Mouse (Mus musculus): ENCODE results near the gene Mast2.

The Mast2 gene

DNA sequence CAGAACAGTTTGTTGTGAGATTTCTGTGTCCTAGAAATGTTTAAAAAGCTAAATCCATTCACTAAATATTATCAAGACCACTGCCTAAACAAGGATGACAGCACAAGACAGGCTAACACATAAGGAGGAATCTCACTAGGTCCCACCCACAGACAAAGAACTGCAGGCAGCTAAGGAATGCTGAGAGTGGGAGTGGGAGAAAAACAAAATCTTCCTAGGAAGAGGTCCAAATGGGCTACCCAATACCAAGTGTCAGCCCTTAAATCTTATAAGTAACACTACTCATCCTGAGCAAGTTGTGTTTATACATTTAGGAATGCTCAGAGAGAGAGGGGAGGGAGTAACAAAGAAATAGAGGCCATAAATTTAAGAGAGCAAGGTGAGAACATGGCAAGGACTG is 52.6 kb downstream of the Mast2 start:
- no peak for DNase-seq (ENCODE audit: low read depth in 2 of 2, low spot score in 2 of 2)

DNA sequence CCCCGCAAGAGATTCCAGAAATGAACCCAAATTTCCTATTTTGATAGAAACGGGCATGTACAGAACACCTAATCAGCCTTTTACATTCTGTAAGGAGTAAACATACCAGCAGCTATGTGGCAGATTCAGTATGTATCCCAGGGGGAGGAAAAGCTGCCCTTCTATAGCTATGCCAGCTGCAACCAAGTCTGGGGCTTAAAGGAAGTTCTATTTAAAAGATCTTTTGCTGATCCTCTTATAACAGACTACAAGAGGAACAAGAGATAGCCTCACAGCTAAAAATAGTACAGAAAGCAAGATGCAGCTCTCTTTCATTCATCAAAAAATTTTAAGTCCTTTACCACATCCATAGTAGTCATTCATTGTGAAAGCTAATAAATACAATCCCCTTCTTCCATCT is 57.3 kb downstream of the Mast2 start:
- no peak for DNase-seq (ENCODE audit: low read depth in 2 of 2, low spot score in 2 of 2)

DNA sequence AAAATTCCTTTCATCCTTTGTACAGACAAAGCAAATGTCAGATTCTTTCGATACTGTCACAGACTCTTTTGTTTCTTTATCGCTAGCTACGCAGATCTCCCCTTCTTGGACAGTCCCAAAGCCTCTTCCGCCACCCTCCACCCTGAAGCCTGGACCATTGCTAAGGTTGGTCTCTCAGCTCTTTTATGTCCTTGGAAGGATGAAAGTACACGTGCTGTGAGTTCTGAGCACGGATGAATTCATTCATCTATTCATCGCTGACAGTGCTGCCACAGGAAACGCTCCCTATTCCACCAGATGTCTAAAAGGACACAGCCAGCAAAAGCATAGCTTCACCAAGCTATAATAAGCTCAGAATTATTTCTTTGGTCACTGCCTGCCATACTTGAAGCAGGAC is 58.0 kb downstream of the Mast2 start:
- no peak for DNase-seq (ENCODE audit: low read depth in 2 of 2, low spot score in 2 of 2)

DNA sequence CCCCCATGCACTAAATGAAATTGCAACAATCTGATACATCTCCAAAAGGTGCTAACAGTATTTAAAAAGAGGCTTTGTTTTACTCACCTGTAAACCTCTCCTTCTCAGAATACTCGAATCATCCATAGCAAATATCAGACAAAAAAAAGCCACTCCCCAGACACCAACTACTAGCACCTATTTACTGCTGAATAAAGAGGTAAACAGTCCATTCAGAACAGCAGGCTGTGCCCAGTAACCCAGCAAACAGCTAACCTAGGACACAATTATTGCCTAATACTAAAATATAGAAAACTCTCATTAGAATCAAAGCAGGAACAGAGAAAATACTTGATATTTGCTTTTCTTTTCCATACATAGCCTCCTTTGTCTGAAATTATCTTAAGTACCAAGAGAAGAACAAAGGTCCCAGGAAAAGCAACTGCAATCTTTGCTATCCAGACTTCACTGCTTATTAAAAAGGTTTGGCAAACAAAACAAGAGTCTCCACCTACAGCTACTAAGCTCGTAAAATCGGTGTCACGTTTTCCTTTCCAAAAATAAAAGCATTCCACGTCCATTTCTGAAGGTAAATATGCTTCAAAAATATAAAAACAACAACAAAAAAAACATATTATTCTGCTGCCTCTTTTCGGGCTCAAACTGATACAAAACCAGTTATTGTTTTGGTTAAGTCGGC is 58.6 kb downstream of the Mast2 start:
- DNase-seq (ENCODE audit: low read depth in 2 of 2, low spot score in 2 of 2): no peak

DNA sequence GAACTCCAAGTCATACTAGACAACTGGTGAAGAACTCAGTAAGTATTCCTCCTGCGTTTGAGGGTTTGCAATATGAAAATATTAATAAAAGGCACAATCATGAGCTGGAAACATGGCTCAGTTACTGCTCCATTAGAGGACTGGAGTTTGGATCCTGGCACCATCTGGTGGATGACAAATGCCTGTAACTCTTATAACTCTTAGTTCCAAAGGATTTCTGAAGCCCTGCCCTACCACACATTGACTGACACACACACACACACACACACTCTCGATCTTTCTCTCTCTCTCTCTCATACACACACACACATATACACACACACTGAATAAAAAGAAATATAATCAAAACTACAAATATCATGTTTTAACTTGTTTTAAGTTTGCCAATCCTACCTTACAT is 60.1 kb downstream of the Mast2 start:
- DNase-seq (ENCODE audit: low read depth in 2 of 2, low spot score in 2 of 2): no peak

DNA sequence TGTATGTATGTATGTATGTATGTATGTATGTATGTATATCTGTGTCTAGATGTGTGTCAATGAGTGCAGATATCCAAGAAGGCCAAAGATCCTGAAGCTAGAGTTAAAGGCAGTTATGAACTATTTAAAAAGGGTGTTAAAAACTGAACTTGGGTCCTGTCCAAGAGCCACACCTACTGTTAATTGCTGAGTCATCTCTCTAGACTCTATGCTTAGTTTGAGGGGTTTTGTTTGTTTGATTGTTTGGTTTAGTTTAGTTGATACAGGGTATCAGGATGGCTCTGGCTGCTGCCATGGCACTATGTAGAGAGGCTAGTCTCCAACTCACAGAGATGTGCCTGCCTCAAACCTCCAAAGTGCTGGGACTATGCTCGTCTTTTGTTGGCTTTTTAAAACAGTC is 61.3 kb downstream of the Mast2 start:
- DNase-seq (ENCODE audit: low read depth in 2 of 2, low spot score in 2 of 2): no peak

DNA sequence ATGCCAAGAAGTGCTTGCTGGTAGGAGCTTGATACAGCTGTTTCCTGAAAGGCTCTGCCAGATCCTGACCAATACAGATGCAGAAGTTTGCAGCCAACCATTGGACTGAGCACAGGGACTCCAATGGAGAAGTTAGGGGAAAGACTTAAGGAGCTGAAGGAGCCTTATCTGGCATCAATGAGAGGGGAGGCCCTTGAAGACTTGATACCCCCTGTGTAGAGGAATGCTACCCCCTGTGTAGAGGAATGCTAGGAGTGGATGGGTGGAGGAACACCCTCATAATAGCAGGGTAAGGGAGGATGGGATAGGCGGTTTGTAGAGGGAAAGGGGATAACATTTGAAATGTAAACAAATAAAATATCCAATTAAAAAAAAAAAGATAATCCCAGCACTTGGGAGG is 65.9 kb downstream of the Mast2 start:
- no peak for DNase-seq (ENCODE audit: low read depth in 2 of 2, low spot score in 2 of 2)

DNA sequence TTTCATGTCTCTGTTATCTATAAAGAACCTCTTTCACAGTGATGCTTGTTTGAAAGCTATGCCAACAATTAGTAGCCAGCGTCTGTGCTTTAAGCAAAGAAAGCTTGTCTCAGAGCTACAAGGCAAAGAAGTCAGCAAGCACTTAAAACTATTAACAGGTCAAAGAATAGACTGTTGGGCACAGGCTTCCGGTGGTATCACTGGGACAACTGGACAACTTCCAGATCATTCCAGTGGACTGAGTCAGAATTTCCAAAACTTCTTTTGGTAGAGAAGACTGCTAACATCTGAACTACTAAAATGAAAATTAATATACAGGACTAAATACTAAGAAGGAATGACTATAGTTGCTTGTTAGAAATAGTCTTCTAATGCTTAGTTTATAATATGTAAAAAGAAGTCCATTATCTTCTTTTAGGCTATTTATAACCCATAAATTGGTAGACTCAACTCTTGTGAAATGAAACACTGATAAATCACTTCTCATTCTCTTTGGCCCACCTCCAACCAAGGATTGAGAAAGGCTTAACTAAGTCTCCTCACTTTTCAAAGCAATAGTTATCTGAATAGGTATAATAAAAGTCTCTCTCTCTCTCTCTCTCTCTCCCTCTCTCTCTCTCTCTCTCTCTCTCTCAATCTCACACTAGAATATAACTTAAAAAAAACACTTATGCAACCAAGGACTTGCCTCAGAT is 85.9 kb downstream of the Mast2 start:
- DNase-seq (ENCODE audit: low read depth in 2 of 2, low spot score in 2 of 2): no peak

DNA sequence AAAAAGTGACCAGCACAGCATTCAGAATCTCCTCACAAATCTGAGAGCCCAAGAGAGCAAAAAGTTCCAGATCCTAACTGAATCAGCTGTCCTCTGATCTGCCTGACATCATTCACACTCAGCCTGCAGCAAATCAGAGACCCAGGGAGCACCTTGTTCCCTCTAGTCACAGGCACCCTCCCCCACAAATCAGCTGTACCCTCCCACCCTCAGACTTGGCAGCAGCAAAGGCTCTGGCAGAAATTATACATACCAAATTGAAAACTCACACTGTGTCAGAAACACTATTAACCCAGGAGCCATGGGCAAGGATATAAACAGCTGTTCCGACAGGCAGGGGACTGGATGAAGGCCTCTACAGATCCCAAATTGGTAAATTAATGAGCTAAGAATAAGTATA is 92.3 kb downstream of the Mast2 start:
- DNase-seq (ENCODE audit: low read depth in 2 of 2, low spot score in 2 of 2): no peak

DNA sequence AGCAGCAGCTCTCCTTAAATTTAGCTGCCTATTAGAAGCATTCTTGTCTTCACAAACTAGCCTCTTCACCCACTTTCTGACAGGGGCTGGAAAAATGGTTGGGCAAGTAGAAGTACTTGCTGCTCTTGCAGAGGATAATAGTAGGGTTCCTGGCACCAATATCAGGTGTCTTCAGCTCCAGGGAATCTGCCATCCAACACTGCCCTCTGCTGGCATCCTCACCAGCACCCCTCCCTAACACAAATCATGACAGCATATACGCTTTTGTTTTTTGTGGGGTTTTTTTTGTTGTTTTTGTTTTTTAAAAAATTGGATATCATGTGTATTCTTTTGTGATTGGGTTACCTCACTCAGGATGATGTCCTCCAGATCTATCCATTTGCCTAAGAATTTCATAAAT is 105.9 kb downstream of the Mast2 start:
- DNase-seq (ENCODE audit: low read depth in 2 of 2, low spot score in 2 of 2): peak in 1 of 2 experiments; percentile 3

DNA sequence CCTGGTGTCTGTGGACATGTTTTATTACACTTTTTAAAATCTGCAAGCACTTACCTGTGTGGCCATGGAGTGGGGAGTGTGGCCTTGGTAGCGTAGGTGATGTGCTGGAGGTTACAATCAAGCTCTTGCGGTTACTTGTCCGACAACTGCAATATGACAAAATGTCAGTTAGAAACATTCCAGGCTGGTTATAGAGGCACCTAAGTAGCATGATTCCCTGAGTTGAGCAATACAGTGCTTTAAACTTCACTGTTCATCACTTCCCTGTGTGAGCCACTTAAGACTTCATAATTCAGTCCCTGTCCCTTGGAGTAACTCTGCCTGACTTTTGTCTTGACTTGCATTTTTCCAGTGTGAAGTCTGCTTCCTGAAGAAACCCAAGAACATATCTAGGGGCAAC is 111.1 kb downstream of the Mast2 start:
- no peak for DNase-seq (ENCODE audit: low read depth in 2 of 2, low spot score in 2 of 2)

DNA sequence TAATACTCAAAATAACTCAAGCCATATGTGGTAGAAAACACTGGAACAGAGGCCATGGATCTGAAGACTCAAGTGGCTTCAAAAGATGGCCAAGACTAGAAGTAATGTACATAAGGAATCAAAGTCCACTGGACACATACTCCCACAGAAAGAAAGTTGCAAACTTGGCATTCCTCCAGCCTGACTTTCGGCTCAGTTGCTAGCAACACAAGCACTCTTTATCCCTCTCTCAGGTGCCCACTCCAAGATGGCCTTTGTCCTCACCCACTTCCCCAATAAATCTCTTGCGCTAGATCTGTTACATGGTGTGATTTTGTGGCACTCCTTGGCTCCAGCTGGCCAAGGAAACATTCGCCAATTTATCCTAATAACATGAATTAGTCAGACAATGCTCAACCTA is 111.5 kb downstream of the Mast2 start:
- DNase-seq (ENCODE audit: low read depth in 2 of 2, low spot score in 2 of 2): no peak

DNA sequence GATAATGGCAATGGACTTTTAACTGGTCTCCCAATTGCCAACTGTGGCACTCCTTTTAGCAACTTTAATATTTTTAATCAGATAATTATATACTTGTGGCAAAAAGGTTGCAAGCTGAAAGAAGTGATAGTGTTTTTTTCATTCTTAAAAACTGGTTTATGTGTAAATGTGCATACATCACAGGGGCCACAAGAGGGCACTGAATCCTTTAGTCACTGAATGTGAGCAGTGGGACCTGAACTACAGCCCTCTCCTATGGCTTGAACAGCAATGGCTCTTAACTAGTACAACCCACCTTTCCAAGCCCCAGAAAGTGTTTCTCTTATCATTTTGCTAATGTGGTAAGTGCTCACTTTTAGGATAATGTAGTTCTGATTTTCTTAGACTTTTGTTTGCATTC is 121.9 kb downstream of the Mast2 start:
- peak in 1 of 2 experiments; percentile 14 for DNase-seq (ENCODE audit: low read depth in 2 of 2, low spot score in 2 of 2)

DNA sequence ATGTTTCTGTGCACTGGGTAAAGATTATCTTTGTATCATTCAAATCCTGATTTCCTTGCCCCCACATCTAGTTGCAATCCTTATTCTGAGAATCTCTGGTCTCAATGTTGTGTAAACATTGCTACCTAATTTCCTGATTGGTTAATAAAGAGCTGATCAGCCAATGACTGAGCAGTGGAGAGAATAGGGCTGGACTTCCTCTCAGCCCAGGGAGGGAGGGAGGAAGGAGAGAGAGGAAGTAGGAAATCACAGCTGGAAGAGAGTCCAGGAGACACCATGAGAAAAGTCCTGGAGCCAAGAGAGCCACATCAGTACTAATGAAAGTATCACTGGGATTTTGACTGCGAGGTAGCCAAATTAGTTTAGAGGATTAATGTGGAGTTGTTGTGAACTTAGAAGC is 127.7 kb downstream of the Mast2 start:
- DNase-seq (ENCODE audit: low read depth in 2 of 2, low spot score in 2 of 2): no peak

DNA sequence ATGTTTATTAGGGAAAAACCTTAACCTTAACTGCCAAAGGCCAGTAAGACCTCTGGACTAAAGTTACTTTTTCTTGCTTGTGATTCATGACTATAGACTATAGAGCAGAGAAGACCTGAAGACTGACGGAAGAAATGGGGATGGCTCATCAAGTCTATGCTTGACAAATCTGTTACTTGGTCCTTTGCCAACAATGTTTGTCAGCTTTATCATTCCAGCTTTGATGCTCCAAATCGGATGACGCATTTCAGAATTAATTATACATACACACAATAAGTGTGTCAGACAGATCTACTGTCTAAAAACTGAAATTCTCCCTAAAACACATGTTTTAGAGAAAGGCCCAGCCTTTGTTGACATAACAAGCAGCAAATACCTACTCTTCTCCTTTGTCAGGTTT is 134.7 kb downstream of the Mast2 start:
- no peak for DNase-seq (ENCODE audit: low read depth in 2 of 2, low spot score in 2 of 2)

DNA sequence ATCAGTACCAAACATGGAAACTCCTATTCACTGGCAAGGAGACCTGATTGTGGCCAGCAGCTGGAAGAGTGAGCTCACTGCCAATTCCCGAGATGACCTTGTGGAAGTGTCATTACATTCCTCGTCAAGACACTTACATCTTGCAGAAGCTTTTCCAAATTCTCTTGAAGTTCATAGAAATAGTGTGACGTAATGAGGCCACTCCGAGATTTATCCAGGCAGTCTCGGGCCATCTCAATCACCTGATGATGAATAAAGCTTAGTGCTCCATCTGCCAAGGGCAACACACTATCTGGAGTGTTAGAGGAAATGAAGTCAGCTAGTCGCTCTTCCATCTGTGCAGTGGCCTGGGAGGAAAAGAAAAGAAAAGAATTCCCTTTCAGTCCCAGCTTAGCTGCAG is 141.9 kb downstream of the Mast2 start:
- DNase-seq (ENCODE audit: low read depth in 2 of 2, low spot score in 2 of 2): no peak

DNA sequence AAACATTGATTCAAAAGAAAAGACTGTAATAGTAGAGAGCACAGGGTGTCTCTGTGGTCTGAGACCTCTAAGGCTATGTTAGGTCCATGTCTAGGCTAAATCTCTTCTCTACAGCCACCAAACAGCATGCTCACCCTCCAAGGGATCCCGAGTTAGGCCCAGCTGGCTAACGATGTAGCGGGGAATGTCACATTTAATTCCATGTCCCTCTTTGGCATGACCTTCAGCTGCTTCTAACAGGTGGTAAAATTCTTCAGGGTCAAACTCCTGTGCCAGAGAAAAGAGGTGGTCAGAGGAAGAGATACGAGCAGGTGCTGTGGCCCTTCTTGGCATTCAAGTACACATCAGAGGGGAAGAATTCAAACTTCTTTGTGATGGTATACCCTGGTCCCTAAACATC is 146.4 kb downstream of the Mast2 start:
- no peak for DNase-seq (ENCODE audit: low read depth in 2 of 2, low spot score in 2 of 2)

DNA sequence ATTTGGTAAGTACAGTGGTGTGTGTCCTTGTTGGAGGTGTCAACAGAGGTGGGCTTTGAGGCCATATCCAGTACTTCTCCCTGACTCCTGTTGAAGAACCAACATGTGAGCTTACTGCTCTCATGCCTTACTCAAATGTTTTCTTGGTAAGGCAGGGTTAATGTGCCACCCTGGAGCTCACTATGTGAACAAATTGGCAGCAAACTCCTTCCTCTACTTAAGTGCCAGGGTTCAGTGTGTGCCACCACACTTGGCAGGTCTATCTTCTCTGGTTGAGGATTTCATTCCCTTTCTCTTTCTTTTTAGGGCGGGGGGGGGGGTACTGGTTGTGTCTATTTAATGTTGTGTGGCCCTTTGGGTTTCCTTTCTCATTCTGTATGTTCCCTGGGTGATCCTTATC is 159.4 kb downstream of the Mast2 start:
- DNase-seq (ENCODE audit: low read depth in 2 of 2, low spot score in 2 of 2): no peak

DNA sequence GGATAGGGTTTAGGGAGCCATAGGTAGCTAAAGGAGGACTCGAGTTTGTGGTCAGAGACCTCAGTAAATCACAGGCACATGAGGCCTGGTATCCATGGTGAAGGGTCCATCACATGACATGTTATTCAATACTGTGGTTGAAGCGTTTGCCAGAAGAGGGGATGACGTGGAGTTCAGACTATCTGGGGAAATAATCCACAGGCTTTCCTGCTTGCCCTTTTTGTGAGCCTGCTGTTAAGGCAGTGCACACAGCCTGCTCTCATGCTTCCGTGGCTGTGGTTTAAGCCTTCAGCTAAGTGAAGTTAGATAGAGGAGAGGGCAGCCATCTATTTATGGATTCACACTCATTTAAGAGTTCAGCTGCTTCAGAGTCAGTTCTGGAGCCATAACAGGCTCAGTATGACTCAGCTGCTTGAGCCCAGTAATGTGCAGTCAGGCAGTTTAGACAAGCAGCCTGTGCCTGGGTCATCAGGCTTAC is 163.1 kb downstream of the Mast2 start:
- no peak for DNase-seq (ENCODE audit: low read depth in 2 of 2, low spot score in 2 of 2)

DNA sequence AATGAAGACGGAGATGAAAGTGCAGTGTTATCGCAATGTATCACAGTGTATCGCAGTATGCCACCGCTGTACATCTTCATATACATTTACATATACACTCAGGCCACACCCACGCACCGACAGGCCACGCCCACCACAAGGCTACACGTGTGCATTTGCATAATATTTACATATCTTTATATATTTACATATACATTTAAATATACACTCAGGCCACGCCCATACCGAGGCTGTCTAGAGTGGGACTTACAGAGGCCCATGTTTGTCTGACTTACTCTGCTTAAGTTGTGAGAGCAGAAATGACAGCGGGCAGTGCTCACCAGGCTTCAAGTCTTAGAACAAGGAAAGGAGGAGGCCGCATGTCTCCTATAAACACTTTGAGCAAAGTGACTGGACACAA is 170.7 kb downstream of the Mast2 start:
- no peak for DNase-seq (ENCODE audit: low read depth in 2 of 2, low spot score in 2 of 2)

DNA sequence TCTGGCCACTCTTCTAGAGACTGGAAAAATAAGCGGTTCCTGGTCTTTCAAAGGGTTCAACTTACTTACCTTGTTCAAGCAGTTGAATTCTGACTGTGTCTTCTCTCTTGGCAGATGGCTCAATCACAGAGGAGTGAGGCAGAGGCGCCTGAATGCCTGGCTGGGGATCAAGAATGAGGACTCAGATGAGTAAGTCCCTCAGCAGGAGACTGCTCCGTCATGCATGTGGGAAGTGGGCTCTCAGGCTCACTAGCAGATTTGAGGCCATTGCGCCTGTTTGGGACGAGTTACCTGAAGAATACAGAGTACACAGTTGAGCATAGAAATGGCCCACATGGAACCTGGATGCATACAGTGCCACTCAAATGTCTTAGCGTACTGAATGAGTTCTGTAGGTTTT is 172.4 kb downstream of the Mast2 start:
- DNase-seq (ENCODE audit: low read depth in 2 of 2, low spot score in 2 of 2): no peak

DNA sequence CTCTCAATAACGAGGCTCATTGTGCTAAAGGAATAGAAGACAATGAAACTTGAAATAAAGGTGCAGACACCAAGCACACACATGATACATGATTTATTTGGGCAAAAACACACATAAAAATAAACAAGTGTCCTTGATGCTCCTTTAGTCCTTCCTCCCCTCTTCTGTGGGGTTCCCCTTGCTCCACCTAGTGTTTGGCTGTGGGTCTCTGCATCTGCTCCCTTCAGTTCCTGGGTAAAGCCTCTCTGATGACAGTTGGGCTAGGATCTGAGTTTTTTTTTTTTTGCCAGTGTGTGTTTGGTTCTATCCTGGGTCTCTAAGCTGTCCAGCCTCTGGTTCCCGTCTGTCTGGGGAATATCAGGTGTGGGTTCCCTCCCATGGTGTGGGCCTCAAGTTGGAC is 181.8 kb downstream of the Mast2 start:
- peak in 1 of 2 experiments; percentile 1 for DNase-seq (ENCODE audit: low read depth in 2 of 2, low spot score in 2 of 2)

DNA sequence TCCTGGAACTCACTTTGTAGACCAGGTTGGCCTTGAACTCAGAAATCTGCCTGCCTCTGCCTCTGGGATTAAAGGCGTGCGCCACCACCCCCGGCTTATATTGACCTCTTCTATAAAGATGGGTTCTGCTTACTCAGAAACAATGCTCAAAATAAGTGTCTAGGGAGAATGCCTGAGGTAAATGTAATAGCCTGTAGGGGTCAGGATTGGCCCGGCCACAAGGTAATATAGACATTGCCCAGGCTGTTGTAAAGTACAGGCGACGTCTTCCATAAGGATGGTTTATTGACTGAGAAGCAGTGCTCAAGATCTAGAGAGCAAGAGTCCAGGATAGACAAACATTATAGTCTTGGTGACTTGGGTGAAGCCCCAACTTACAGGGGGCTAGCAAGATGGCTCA is 195.8 kb downstream of the Mast2 start:
- no peak for DNase-seq (ENCODE audit: low read depth in 2 of 2, low spot score in 2 of 2)

Data from CD8-positive naive resting alpha-beta T cell, adult 2 months (primary cell).